Mouse (Mus musculus) adrenal gland, adult 2 months (tissue): ENCODE data around the gene Chst7. TPM values are rescaled to one million over a fixed set of nuclear protein-coding genes. Genes with fewer than 3 reads are reported as not detected.

ENCODE experiments used
- DNase-seq: peaks from one replicate; pipeline ENCODE4 v3.0.0; 2021
- long read RNA-seq: library from polyadenylated mRNA; stranded (forward); transcript quantifications from one replicate; pipeline ENCODE4 v2.0.0, GENCODE M21; 2021
- polyA plus RNA-seq: library from polyadenylated mRNA; depleted of rRNA; stranded (reverse); fragments of >200 nt; gene quantifications from 2 replicates; pipeline ENCODE4 v1.2.3, GENCODE M21; 2012; rRNA removed
- total RNA-seq, 2 experiments: library from RNA; stranded (reverse); gene quantifications; 2 replicates each; pipeline ENCODE4 v1.2.3; 2021

Gene Chst7
- total RNA-seq: 1 to 10 TPM in 1 of 2 experiments, under 1 TPM in 1; 0.98 to 1.5 TPM
- polyA plus RNA-seq: 4.2 and 6.6 TPM in 2 replicates
- long read RNA-seq, partial matches to known transcripts: 0 of 1 reads
- long read RNA-seq, other reads (novel, unspliced or antisense): 0 of 1 reads

DNA sequence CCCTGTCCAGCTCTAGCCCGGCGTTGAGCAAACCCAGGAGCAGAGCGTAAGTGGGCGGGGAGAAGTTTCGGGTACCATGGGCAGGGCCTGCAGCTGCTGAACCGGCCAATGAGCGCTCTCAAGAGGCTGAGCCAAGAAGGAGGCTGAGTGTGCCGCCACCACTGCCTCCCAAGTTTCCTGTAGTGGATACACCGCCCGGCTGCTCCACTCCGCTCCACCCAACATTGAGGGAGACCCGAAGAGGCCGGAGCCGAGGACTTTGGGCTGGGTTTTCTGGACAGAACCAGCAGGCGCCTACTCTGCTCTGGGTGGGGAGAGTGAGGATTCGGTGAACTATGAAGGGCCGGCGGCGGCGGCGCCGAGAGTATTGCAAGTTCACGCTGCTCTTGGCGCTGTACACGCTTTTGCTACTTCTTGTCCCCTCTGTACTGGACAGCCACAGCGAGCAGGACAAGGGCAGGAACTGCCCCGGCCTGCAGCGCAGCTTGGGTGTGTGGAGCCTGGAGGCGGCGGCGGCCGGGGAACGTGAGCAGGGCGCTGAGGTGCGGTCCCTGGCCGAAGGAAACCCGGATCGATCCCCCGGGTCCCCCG lies at the start of gene Chst7:
Gene Chst7 (plus strand): TSS at position 180 of the 591 bp plus-strand sequence.
- DNase-seq: peak; percentile 88

- DNase-seq: no peak
These were observed 47.1 kb upstream of the Chst7 start for GRCm38 (mm10) chrX:20012211-20012610.

DNA sequence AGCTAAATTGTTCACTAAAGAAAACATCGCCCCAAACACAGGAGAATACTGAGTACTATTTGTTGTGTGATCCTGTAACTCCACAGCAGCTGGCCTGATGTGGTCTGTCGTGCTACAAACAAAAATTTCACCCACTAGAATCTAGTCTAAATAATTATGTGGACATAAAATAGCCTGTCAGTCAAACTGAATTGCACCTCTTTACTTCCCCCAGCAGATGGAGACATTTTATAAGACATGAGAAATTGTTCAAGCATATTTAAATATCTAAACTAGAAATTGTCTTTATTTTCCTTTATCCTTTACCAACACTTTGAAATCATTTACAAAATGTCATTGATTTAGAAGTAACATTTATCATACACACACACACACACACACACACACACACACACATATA lies 38.4 kb upstream of the Chst7 start:
- no peak for DNase-seq

DNA sequence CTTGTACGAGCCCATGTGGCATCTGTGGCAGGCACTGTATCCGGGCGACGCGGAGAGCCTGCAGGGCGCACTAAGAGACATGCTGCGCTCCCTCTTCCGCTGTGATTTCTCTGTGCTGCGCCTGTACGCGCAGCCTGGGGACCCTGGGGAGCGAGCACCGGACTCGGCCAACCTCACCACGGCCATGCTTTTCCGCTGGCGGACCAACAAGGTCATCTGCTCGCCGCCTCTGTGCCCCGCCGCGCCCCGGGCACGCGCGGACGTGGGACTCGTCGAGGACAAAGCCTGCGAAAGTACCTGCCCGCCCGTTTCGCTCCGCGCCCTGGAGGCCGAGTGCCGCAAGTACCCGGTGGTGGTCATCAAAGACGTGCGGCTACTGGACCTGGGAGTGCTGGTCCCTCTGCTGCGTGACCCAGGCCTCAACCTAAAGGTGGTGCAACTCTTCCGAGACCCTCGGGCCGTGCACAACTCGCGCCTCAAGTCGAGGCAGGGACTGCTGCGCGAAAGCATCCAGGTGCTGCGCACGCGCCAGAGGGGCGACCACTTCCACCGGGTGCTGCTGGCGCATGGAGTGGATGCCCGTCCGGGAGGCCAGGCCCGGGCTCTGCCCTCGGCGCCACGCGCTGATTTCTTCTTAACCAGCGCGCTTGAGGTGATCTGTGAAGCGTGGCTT lies 872 bp downstream of the Chst7 start:
- peak; percentile 29 for DNase-seq

- DNase-seq: peak; percentile 24
These were observed 1.5 kb downstream of the Chst7 start for GRCm38 (mm10) chrX:20060769-20061315.

- no peak for DNase-seq
These were observed 2.6 kb downstream of the Chst7 start for GRCm38 (mm10) chrX:20061764-20062480.

DNA sequence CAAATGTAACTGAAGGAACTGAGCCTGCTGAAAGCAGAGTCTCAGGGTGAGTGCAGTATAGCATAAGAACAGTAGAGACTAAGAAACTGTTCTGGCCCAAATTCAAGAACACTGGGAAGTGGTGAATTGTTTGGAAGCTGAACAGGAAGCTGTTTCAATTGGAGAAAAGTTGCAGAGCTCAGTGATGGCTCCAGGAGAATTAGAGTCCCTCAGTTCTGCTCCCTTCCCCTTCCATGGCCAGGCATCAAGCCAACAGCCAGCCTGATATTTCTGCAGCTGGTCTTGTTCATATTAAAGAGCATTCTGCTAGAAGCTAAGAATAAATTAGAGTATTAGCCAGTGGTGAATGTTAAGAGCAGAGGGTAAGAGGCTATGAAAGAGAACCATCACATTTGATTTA lies 7.3 kb downstream of the Chst7 start:
- no peak for DNase-seq

DNA sequence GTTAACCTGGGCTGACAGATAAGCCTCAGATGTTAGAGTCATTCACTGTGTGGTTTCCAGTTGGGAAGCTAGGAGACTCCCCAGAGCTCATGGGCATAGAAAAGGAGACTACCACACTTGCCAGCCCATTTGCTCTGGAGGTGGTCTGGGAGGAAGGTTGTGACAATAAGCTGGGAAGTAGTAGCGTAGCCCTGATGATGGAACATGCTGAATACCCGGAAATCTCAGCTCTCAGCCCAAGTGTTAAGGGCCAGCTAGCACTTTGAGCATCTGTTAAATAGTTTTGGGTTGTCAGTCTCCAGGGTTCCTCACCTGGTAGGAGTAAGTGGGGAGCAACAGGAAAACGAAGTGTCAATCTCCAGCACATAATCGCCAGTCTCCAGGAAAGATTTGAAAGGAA lies 10.8 kb downstream of the Chst7 start:
- DNase-seq: no peak

- DNase-seq: no peak
These were observed 58.4 kb downstream of the Chst7 start for GRCm38 (mm10) chrX:20117717-20118116.

- no peak for DNase-seq
These were observed 66.1 kb downstream of the Chst7 start for GRCm38 (mm10) chrX:20125481-20125880.

- no peak for DNase-seq
These were observed 69.6 kb downstream of the Chst7 start for GRCm38 (mm10) chrX:20128951-20129350.

DNA sequence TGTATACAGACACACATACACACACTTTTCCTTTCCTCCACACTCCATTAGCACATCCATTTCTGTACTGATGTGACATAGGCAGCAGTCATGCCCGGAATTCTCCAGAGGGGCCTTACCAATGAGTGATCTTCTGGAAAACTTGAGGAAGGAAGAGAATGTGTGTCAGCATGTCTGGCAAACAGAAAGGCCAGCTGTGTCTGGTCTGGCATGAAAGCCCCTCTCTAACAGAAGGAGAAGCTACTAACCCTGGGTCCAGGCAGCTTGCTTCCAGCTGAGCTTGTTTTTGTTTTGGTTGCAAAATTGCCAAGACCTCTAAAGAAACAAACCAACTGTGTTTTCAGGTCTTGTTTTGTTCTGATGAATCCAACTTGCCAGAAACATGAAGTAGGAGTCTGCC lies 70.1 kb downstream of the Chst7 start:
- no peak for DNase-seq

Other genes with a start within 250 kb of the Chst7 start
- gene Slc9a7, start 232.2 kb downstream of the Chst7 start, total RNA-seq: 10 to 100 TPM; 16.6 to 35.5 TPM
- gene Slc9a7, start 232.2 kb downstream of the Chst7 start, polyA plus RNA-seq: 5.2 and 6.8 TPM in 2 replicates